Mouse (Mus musculus) layer of hippocampus, postnatal 25 days (tissue): ENCODE data around the gene Tardbp. TPM values are rescaled to one million over a fixed set of nuclear protein-coding genes. Genes with fewer than 3 reads are reported as not detected.

Experiments
- DNase-seq, 2 experiments: peaks; one replicate each; pipeline ENCODE4 v3.0.0; 2022; ENCODE audit warnings: mixed read lengths in 2 of 2, low spot score in 1 of 2; ENCODE audit errors: extremely low spot score in 1 of 2
- total RNA-seq, 2 experiments: library from RNA; stranded (reverse); gene quantifications; 2 replicates each; pipeline ENCODE4 v1.2.3; 2021

Gene Tardbp
- total RNA-seq, 2 experiments from 2014 or later: 188 to 216 TPM

DNA sequence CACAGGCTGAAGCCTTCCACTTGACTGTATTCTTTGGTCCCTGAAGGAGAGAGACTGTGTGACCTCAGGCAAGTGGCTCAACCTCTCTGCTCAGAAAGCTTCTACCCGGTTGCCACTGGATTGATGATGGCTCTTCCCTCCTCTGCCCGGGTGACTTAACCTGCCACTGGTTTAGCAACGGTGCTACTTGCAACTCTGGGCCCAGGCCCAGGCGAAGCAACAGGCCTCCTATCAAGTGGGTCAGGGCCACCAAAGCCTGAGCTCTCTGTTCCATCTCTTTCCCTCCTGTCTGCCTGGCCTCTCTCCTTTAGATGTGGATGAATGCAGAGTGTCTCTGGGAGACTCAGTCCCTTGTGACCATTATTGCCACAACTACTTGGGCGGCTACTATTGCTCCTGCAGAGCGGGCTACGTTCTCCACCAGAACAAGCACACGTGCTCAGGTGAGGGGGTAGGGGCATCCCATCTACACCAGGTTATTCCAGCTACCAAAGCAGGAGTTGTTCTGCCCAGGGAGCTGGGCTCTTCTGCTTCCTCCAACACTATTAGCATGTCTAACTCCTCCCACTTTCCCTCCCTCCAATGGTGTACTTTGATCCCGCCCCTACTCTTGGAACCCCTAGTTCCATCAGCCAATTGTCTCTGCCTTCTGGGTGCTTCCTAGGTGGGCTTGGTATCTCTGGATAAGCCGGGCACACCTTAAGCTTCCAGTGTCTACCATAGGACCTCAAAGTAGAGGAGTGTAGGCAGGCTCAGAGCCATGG, 23.3 kb downstream of the Tardbp start:
- no peak for DNase-seq

DNA sequence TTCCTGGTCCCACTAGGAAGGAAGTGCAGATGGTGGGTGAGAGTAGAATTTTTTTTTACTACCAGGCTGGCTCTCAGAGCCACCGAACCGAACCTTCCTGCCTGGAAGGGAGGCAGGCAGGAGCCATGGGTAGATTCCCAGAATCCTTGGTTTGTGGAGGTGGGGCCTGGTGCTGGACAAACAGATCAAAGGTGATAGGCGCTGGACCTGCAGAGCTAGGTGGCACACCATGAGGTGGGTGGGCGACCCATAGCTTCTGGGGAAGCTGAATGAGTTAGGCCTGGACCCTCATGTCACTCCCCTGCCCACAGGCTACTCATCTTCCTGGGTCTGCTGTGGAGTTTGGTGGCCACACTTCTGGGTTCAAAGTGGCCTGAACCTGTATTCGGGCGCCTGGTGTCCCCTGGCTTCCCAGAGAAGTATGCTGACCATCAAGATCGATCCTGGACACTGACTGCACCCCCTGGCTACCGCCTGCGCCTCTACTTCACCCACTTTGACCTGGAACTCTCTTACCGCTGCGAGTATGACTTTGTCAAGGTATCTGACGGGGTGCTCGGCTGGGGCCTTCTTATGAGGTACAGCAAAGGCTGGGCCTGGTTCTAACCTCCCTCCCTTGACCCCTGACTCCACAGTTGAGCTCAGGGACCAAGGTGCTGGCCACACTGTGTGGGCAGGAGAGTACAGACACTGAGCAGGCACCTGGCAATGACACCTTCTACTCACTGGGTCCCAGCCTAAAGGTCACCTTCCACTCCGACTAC, 24.3 kb downstream of the Tardbp start, which contains the start of gene Masp2:
TSS of gene Masp2 (plus strand) at position 198 of the 764 bp plus-strand sequence.
- no peak for DNase-seq

DNA sequence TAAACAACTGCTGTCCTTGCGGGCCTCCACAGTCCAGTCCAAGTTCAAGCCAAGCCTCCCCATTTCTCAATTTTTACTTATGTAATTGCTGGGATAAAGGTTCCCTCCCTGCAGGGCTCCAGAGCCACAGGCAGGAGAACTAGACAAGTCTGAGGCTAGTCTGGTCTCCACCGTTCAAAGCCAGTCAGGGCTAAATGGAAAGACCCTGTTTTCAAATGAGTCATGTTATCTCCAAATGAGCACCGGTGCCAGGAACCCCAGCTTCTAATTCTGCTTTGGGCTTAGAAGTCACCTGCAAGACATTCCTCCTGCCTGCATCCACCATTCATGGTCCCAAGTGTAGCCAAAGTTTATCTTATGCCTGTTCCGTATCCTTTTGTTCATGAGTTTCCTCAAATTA, 24.9 kb downstream of the Tardbp start:
- DNase-seq: no peak

DNA sequence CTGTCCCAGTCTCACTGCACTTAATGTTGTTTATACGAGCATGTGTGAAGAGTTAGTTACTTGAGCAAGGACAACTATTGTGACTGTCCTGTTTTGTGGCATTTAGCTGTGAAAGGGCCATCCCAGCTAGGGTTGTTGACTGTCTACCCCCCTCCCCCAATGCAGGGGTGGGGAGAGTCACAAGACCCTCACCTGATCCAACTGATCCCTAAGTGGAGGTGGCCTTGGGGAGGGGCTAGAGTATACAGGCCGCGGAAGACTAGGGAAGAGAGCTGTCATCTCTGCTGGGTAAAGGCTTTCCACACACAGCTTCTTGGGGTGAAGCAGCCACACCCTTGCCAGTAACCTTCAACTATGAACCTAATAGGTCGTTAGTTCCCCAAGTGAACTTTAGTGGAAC, 26.5 kb downstream of the Tardbp start:
- DNase-seq: no peak

DNA sequence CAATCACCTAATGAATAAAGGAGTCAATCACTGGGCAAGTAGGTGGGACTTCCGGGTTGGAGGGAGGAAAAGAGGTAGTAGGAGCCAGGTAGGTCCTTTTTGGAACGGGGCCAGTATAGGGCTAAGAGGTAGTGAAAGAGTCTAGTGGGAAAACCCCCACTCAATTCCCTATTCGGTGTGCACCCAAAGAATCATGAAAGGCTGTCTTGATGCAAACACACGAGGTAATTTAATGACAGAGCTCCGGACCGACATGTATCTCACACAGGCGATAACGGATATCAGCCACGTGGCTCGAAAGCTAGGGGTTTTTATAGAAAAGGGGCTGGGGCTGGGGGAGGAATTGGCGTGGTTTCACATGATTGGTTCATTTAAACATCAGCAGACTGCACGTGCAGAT, 28.0 kb downstream of the Tardbp start:
- no peak for DNase-seq

DNA sequence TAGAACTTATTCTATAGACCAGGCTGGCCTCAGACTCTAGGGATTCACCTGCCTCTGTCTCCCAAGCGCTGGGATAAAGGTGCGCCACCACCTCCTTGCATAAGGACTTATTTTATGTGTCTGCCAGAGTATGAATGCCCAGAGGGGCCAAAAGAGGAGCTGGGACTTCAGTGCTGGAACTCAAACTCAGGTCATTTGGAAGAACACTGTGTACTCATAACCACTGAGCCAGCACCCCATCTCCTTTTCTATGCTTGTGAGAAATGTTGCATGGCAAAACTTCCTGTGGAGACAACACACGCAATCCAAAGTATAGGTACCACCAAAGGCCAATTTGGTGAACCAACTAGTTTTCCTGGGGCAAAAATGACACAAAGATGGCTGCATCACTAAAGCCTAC, 30.1 kb downstream of the Tardbp start:
- DNase-seq: no peak

DNA sequence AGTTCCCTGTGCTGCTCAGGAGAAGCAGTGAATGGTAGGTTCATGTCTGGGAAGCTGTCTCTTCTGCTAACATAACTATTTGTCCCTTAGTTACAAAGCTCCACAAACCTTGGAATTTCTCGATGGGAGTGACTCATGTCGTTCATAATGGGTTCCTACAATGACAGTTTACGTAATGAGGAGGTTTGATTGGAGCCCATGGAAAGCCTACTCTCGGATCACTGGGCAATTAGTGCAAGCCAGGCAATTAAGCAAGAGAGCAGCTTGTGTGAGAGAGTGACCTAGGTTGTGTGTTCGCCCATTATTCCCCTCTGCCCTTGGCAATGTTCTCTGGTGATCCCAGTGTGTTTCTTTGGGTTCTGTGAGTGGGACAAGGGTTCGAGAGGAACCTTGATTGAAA, 30.9 kb downstream of the Tardbp start:
- DNase-seq: no peak

DNA sequence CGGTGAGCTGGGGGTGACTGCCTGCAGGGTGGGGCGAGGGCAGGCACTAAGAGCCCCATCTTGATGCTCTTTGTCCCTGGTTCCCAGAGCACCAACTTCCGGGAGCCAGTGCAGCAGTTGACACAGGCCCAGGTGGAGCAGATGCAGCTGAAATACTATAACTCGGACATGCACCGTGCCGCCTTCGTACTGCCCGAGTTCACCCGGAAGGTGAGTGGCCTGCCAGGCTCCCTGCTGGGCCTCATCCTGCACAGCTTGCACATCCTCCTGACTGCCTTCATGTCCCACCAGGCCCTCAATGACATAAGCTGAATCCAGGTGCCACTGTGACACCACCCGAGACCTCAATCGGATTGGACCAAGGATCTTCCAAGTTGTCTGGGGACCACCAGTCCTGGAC, 32.8 kb downstream of the Tardbp start:
- no peak for DNase-seq

DNA sequence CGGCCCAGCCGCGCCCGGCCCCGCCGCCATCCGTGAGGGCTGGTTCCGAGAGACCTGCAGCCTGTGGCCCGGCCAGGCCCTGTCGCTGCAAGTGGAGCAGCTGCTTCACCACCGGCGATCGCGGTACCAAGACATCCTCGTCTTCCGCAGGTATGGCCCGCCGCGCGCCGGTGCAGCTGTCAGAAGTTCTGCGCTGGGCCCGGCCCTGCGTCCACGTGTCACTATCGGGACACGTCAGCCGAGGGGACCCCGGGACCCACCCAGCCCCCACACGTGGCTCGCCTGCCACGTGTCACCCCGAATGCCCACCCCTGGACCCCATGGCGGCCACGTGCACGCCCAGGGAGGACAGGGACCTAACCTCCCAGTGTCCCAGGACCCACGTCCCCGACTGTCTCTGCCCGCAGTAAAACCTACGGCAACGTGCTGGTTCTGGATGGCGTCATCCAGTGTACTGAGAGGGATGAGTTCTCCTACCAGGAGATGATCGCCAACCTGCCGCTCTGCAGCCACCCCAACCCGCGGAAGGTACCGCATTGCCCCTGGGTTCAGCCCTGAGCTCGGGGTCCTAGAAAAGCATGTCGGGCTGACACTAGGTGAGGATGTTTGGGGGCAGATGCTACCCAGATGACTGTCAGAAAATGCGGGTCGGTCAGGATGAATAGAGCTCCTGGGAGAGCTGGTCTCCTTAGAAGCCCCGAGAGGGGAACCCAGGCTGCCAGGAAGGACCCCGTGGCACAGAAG, 35.0 kb downstream of the Tardbp start:
- DNase-seq: peak in 1 of 2 experiments; percentile 27

DNA sequence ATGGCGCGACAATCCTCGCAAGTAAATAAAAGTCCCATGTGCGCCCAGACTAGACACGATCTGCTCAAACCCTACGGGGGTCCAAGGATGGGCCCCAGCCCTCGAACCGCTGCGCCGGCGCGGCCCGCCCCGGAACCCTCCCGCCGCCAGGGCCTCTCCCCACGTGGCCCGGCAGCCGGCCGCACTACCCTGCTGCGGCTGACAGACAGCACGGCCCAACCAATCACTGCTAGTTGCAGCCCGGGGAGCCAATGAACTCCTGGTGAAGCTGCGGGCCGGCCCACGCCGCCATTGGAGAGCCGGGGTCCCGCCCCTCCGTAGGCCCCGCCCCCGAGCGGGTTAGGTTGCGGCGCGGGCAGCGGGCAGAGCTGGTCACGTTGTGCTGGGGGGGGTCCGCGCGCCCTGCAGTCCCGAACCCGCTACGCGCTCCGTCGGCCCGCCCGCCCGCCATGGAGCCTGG, 35.6 kb downstream of the Tardbp start, which contains the start of gene Srm:
TSS of gene Srm (plus strand) at position 333 of the 460 bp plus-strand sequence.
- peak; percentile 82 to 89 for DNase-seq

DNA sequence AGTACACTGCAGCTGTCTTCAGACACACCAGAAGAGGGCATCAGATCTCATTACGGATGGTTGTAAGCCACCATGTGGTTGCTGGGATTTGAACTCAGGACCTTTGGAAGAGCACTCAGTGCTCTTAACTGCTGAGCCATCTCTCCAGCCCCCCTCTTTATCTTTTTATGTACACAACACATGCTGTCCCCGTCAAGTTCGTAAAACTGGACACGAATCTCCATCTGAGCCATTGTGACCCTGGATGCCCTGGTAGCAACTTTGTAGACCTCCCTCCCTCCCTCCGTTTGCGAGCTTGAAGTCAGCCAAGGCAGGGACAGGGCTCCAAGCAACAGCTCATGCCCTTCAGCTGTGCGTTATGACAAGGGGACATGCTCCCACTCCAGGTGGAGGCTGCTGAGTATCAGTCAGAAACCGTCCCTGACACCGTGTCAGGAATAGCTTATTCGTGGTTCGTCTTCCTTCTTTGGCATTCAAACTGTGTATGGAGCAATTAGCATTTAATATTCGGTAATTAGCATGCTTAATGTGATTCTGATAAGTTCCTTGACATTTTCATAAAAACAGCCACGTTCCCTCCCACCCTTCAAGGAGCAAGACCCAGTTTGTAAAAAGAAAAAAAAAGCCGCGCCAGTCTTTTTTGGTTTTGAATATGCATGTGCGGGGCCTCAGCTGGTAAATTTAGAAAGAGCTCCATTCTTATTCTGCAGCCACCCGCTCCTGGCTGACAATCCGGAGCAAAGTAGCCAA, 36.2 kb downstream of the Tardbp start:
- DNase-seq: no peak

DNA sequence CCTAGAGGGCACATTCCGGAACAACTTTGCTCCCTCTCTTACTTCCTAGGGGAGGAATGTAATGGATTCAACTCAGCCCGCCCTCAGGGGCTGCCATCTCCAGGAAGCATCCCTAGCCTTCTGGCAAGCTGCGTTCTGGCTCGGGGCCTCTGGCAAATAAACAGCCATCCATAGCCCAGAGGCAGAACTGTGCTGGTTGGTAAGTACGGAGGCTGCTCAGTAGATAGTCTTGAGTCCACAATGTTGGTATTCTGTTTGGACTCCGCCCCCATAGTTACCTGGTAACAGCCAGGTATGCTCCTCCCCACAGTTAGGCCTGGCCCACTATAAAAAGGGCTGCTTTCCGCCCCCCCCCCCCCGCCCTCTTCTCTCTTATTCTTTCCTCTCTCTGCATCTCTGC, 37.3 kb downstream of the Tardbp start:
- no peak for DNase-seq

DNA sequence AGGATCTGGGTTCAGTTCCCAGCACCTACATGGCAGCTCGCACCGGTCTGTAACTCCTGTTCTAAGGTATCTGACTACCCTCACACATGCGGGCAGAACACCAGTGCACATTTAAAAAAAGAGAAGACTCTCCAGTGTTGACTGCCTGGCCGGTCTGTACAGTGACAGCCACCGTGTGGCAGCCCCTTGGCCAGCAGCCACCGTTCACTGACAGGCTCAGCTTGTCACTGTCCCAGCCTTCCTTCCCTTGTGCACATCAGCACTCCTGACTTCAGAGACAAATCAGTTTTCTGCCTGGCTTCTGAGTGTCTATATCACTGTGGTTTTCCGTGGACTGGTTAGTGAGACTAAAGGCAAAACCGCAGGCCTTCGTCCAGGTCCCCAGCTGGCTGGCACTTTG, 38.0 kb downstream of the Tardbp start:
- no peak for DNase-seq

DNA sequence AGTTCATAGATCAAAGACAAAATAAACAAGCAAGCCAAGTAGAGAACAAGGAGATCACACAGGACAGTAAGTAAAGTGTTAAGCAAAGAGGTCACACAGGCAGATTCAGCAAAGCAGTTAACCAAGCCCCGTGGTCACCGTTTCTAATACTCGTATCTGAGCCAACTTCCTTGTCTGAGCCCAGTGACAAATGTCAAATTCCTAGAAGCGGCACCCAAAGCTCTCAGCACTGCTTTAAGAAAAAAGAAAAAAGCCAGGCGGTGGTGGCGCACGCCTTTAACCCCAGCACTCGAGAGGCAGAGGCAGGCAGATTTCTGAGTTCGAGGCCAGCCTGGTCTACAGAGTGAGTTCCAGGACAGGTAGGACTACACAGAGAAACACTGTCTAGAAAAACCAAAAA, 40.2 kb downstream of the Tardbp start:
- no peak for DNase-seq

DNA sequence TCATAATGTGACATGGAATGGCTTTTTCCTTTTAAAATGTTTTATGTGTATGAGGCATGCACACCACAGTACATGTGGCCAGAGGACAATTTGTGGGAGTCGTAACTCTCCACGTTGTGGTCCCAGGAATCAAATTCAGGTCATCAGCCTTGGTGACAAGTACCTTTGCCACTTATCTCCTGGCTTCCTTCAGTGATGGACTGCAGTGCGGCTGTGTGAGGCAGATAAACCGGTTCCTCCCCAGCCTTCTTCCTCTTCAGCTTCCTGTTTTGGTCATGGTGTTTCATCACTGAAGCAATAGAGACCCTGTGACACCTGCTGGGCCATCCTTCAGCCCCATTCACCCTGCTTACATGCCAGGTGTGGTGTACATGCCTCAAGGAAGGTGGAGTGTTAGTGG, 43.6 kb downstream of the Tardbp start:
- no peak for DNase-seq

DNA sequence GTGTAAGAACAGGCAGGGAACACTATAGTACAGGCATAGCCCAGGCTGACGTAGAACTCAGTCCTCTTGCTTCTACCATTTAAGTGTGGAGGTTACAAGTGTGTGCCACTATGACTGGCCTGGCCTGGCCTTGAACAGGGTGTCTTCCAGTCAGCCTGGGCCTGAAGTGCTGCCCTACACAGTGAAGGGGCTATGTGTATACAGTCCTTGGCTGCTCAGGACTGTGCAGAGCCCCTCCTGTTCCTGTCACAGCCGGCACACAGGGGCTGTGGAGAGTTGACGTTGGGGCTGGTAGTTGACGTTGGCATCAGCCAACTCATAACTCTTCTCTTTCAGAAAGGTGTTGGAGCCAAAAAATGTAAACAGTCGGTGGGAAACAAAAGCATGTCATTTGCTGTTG, 45.4 kb downstream of the Tardbp start:
- no peak for DNase-seq

DNA sequence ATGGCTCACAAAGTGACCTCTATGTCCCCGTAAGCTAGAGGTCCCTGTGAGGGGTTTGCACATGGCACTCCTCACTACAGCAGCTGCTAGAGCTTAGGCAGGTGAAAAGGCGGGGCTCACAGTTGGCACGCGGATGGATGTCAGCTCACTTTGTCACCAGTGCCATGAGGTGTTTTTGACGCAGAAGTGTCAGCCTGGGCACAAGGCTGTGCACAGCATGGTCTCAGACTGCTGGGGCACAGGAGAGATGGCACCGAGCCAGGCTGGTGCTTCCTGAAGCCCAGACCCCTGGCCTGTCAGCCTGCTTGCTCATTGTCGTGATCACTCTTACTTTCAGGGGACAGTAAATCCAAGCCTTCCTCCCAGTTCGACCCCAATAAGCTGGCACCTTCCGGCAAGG, 46.1 kb downstream of the Tardbp start:
- no peak for DNase-seq

DNA sequence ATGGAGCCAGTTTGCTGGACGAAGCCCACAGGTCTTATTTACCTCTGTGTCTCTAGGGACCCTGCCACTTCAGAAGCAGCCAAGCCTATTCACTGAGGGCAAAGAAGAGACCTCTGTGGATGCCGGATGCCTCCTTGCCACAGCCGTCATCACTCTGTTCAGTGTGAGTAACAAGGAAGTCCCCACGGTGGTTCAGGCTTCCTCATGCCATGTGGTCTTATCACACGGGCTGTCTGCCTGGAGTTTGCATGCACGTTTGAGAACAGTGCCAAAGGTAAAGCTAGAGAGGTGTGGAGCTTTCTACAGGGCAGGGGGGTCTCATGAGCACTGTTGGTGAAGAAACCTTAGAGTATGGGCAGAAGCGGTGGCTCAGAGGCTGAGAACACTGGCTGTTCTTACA, 53.6 kb downstream of the Tardbp start:
- no peak for DNase-seq

DNA sequence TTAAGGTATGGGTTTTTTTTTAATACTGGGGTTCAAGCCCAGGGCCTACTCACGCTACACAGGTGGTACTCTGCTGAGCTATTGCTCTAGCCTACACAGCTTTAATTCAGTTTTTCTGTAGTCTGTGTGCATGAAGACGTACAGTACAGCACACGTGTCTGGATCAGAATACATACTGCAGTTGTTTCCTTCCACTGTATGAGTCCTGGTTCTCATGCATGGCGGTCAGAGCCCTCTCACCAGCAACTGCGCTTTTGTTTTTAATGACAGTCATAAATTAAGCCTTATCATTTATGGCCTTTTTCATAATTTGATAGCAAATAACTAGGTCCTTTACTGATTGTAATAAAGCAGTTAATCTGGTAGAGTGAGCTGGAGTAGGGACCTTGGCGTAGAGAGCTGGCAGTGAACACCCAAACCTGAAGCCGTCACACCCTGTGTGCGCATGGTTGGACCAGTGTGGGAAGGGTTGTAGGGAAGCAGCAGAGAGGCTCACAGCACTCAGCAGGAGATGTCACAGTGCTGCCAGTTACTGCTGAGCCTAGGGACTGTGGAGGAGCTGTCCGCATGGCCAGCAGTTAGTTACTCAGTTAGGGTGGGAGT, 56.0 kb downstream of the Tardbp start:
- DNase-seq: no peak

DNA sequence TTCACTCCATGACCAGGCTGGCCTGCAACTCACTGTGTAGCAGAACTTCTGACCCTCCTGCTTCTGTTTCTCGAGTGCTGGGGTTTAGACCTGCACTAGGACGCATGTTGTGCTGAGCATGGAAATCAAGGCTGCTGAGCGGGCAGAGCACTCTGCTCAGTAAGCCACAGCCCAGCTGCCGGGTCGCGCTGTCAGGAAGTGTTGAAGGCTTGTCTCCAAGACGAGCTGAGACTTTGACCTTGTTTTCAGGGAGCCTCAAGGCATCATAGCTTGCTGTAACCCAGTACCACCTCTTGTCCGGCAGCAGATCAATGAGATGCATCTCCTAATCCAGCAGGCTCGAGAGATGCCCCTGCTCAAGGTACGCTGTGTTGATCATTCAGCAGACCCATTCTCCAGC, 56.7 kb downstream of the Tardbp start:
- no peak for DNase-seq
